Mouse (Mus musculus) heart, adult 2 months (tissue): Measurements from ENCODE around the gene Stk39. TPM values are rescaled to one million over a fixed set of nuclear protein-coding genes. Genes with fewer than 3 reads are reported as not detected.
"Not testable (repeated sequence)": the region's sequence is repeated elsewhere in the genome, so short reads cannot be mapped to it uniquely, and the experiment has no call there.

Experiments used
- DNase-seq, 2 experiments: peaks; one replicate each; pipeline ENCODE4 v3.0.0; 2021
- H3K27ac ChIP-seq: fragments of 200-600 bp; 2 replicates; pipeline ENCODE4 v1.8.1; 2022
- H3K27me3 ChIP-seq: fragments of 200-500 bp; 2 replicates; pipeline ENCODE4 v1.6.1; 2012; ENCODE audit warnings: mild to moderate bottlenecking, low read length, inconsistent platforms, mixed read lengths; ENCODE audit not compliant: control insufficient read depth, insufficient read depth
- H3K36me3 ChIP-seq: fragments of 200-500 bp; 2 replicates; pipeline ENCODE4 v1.6.1; 2012; ENCODE audit warnings: low read length, inconsistent platforms; ENCODE audit not compliant: control insufficient read depth, insufficient read depth
- H3K4me1 ChIP-seq: fragments of 200-500 bp; 2 replicates; pipeline ENCODE4 v1.6.1; 2011; ENCODE audit warnings: low read length; ENCODE audit not compliant: control insufficient read depth, insufficient read depth
- H3K4me3 ChIP-seq: fragments of 200-600 bp; 2 replicates; pipeline ENCODE4 v1.8.1; 2022
- H3K79me2 ChIP-seq: fragments of 200-500 bp; replicated peaks from 2 replicates; pipeline ENCODE4 v1.6.1; 2012; ENCODE audit warnings: mild to moderate bottlenecking, inconsistent platforms, low read length, moderate library complexity, mixed read lengths; ENCODE audit not compliant: control insufficient read depth, insufficient read depth
- H3K9ac ChIP-seq: fragments of 200-500 bp; 2 replicates; pipeline ENCODE4 v1.6.1; 2012; ENCODE audit warnings: low read depth, mild to moderate bottlenecking, control low read depth, inconsistent platforms, low read length, mixed read lengths
- CTCF ChIP-seq: fragments of 200-600 bp; IDR thresholded peaks from 2 replicates; pipeline ENCODE4 v1.8.1; 2022; ENCODE audit warnings: antibody characterized with exemption, mild to moderate bottlenecking, moderate library complexity
- EP300 ChIP-seq: fragments of 200-500 bp; IDR thresholded peaks from 2 replicates; pipeline ENCODE4 v1.6.1; 2011; ENCODE audit warnings: low read depth, low read length, control low read depth; ENCODE audit not compliant: insufficient read depth
- POLR2A ChIP-seq: fragments of 200-500 bp; IDR thresholded peaks from 2 replicates; pipeline ENCODE4 v1.6.1; 2011; ENCODE audit warnings: mild to moderate bottlenecking, low read depth, low read length, control low read depth; ENCODE audit not compliant: insufficient read depth
- WGBS: fragments of 180-500 bp; shearing (Covaris S2); methylation state at CpG from one replicate; pipeline ENCODE4 v1.1.7; 2018; 5-methylcytosine and 5-hydroxymethylcytosine counted together
- intact Hi-C: fragments of 180-260 bp; cut with DNase I; formaldehyde crosslinking; loops from one replicate; pipeline ENCODE4 v1.15.1; 2025
- polyA plus RNA-seq: library from polyadenylated mRNA; depleted of rRNA; stranded (reverse); fragments of >200 nt; gene quantifications from 2 replicates; pipeline ENCODE4 v1.2.3, GENCODE M21; 2012
- total RNA-seq, 2 experiments: library from RNA; stranded (reverse); gene quantifications; 2 replicates each; pipeline ENCODE4 v1.2.3; 2021

Stk39 gene
- total and polyA plus RNA-seq, 3 experiments, result 34.2 to 85.2 (median 80.9) TPM

DNA sequence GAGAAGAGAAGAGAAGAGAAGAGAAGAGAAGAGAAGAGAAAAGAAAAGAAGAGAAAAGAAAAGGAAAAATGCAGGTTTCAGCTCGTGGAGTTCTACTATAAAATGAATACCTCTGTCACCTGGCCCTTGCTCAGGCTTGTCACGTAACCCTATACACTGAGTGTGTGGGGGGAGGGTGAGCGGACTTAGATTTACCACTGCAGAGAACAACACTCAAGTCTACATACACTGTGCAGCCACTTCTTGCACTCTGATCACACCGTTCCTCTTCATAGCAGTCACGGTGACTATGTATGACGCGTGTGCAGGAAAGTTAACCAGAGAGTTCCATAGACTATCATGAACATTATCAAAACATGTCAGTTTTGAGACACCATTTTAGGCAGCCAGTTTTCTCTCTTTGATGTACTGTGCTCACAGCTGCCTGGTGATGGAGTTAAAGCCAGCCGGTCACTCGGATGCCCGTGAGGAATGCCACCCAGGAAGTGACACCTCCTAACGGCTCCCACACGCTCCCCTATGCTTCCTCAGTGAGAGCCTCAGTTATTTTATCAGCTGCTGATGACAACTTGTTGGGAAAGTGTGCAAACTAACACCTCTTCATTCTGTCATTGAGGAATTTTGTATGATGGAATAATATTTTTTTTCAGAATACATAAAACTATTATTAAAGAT, 228.1 kb downstream of the Stk39 start:
- intact Hi-C loops, result no loop called here
- Histone ChIP-seq H3K4me3 (no peak overlapping the region), H3K27ac (no peak overlapping the region), H3K9ac (no peak overlapping the region), H3K27me3 (no peaks in the 10 kb centered on the region), H3K79me2 (no peaks in the 10 kb centered on the region), H3K4me1 (no peaks in the 10 kb centered on the region), H3K36me3 (peaks cover 2% of the 10 kb centered on the region)
- TF ChIP-seq EP300 (no peak), CTCF (no peak), POLR2A (no peak)
- DNase-seq, result no peak
- WGBS, result 62% methylated on average over 12 of the region's 12 CpGs

DNA sequence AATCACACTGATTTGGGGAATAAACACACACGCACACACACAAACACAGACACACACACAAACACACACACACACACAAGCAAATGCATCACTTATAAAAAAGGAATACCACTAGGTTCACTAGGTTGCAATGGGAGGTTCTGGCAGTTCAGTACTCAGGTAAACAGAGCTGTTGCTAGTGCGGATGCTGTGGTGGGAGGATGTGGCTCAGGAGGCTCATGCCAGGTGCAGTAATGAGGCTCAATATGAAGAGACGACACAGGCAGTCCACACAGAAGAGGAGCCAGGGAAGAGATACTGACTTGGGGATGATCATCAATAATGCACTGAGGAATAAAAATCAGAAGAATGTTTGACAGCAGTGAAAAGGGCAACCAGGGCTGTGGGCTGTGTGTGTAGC, 228.8 kb downstream of the Stk39 start:
- no peak overlapping the region for H3K27ac ChIP-seq
- intact Hi-C loops, result no loop called here
- 90% methylated on average over 3 of the region's 3 CpGs for WGBS

DNA sequence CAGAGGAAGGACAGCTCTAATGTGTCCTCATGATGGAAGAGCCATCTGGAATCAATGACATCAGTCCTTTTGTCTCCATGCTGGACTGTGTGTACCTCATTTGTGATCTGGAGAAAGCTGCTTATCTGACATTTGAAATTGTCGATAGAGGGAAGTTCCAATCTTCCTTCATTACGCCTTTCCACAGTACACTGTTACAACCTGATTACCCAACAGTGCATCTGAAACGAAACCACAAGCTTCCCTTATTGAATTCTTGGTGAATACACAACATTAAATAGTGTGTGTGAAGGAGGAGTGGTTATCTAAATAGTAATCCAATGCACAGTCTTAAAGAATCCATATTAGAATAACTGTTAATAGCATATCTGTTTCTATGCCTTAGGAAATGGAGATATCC, 230.0 kb downstream of the Stk39 start:
- DNase-seq, result no peak
- Histone ChIP-seq H3K27me3 (no peaks in the 10 kb centered on the region), H3K4me3 (no peak overlapping the region), H3K27ac (no peak overlapping the region), H3K9ac (no peak overlapping the region), H3K36me3 (peaks cover 2% of the 10 kb centered on the region), H3K79me2 (no peaks in the 10 kb centered on the region), H3K4me1 (no peaks in the 10 kb centered on the region)
- TF ChIP-seq CTCF, result no peak
- TF ChIP-seq EP300, result no peak
- no peak for TF ChIP-seq POLR2A
- intact Hi-C loops, result no loop called here
- WGBS, result 73% methylated on average over 3 of the region's 3 CpGs

More for the DNA sequence above, 228.8 kb downstream of the Stk39 start:
- H3K79me2 ChIP-seq, result no peaks in the 10 kb centered on the region
- no peaks in the 10 kb centered on the region for H3K27me3 ChIP-seq
- TF ChIP-seq POLR2A, result no peak
- no peak for TF ChIP-seq CTCF
- no peak for TF ChIP-seq EP300
- DNase-seq, result no peak
- no peaks in the 10 kb centered on the region for H3K4me1 ChIP-seq
- no peak overlapping the region for H3K9ac ChIP-seq
- no peak overlapping the region for H3K4me3 ChIP-seq
- peaks cover 2% of the 10 kb centered on the region for H3K36me3 ChIP-seq

GRCm38 (mm10) chr2:68241640-68242039, 230.4 kb downstream of the Stk39 start:
- H3K27ac ChIP-seq, result no peak overlapping the region
- H3K36me3 ChIP-seq, result peaks cover 2% of the 10 kb centered on the region
- no peak for DNase-seq
- H3K79me2 ChIP-seq, result no peaks in the 10 kb centered on the region
- no peaks in the 10 kb centered on the region for H3K4me1 ChIP-seq
- H3K9ac ChIP-seq, result no peak overlapping the region
- no peaks in the 10 kb centered on the region for H3K27me3 ChIP-seq
- no peak overlapping the region for H3K4me3 ChIP-seq
- TF ChIP-seq POLR2A (no peak), EP300 (no peak), CTCF (no peak)
- 97% methylated on average over 1 of the region's 1 CpGs for WGBS
- intact Hi-C loops, result no loop called here

DNA sequence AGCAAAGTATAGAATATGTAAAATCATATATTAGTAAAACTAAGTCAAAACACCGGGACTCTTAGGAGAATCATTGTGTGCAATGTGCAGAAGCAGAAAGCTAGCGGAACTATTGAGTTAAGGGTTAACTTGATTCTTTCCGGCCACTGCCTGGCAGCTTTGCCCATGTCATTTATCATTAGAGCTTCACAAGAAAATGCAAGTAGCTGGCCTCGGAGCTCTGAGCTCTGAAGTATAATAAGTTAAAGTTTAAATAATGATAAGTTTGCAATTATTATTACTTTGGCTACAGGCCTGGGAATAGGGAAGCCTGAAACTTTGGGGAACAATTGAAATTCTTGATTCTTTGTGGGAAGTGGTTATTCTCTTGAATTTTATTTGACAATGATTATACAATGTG, 232.7 kb downstream of the Stk39 start:
- DNase-seq, H3K79me2 ChIP-seq, H3K9ac ChIP-seq, intact Hi-C loops, H3K27ac ChIP-seq, H3K27me3 ChIP-seq, H3K4me1 ChIP-seq, H3K36me3 ChIP-seq, H3K4me3 ChIP-seq: not testable (repeated sequence)
- 68% methylated on average over 4 of the region's 4 CpGs for WGBS

GRCm38 (mm10) chr2:68232929-68233328, 239.1 kb downstream of the Stk39 start:
- Histone ChIP-seq H3K27ac (no peak overlapping the region), H3K79me2 (no peaks in the 10 kb centered on the region), H3K4me1 (no peaks in the 10 kb centered on the region; the same call in 1 of the 2 replicates), H3K27me3 (no peaks in the 10 kb centered on the region), H3K4me3 (no peak overlapping the region), H3K9ac (no peak overlapping the region), H3K36me3 (no peaks in the 10 kb centered on the region)
- no peak for DNase-seq
- intact Hi-C loops, result no loop called here
- 92% methylated on average over 5 of the region's 5 CpGs for WGBS
- no peak for TF ChIP-seq POLR2A
- TF ChIP-seq CTCF, result no peak
- no peak for TF ChIP-seq EP300
